Comparison of ENCODE assay signal across 8 mouse cellular contexts in genomic region chr7:126565693-126566092, GRCm38 (mm10). TPM values are rescaled to one million over a fixed set of nuclear protein-coding genes. Genes with fewer than 3 reads are reported as not detected.
A peak's percentile ranks its signal among the peaks of the same experiment; 100 is the strongest.
DNase-seq lines count a peak whose midpoint lies in the region; ATAC-seq and TF ChIP-seq lines count a peak whose summit lies in the region.

No protein-coding gene starts in this region.

- peaks cover 20% of the 10 kb centered on the region for H3K4me1 ChIP-seq in liver, embryonic 13.5 days (replicated peaks)
- H3K4me1 ChIP-seq in stomach, postnatal 0 days (replicated peaks; ENCODE audit: control insufficient read depth, insufficient read depth), result no peaks in the 10 kb centered on the region

- under 1% methylated on average over 24 of the region's 28 CpGs for WGBS in liver, embryonic 13.5 days (ENCODE audit: insufficient replicate concordance)
- under 1% methylated on average over 27 of the region's 28 CpGs for WGBS in stomach, postnatal 0 days

- H3K27me3 ChIP-seq in liver, embryonic 13.5 days, result no peaks in the 10 kb centered on the region
- H3K27me3 ChIP-seq in stomach, postnatal 0 days (ENCODE audit: control insufficient read depth, insufficient read depth, low read length), result no peaks in the 10 kb centered on the region

- peak overlapping the region; percentile 79 for H3K4me2 ChIP-seq in liver, embryonic 13.5 days
- H3K4me2 ChIP-seq in stomach, postnatal 0 days (replicated peaks; ENCODE audit: low read depth), result peak overlapping the region; percentile 66

- peak; percentile 15 for ATAC-seq in liver, embryonic 13.5 days (ENCODE audit: low read depth)
- peak; percentile 36 for ATAC-seq in stomach, postnatal 0 days (ENCODE audit: low FRiP score, low TSS enrichment)
- ATAC-seq in cerebellum, adult (ENCODE audit: insufficient number of reproducible peaks, low FRiP score, low TSS enrichment), result no peak

- peak overlapping the region; percentile 89 for H3K9ac ChIP-seq in liver, embryonic 13.5 days
- H3K9ac ChIP-seq in stomach, postnatal 0 days (ENCODE audit: low read length), result peak overlapping the region; percentile 88

- peaks cover 3% of the 10 kb centered on the region; the same call in 1 of the 2 replicates for H3K9me3 ChIP-seq in liver, embryonic 13.5 days (replicated peaks)
- no peaks in the 10 kb centered on the region for H3K9me3 ChIP-seq in stomach, postnatal 0 days (ENCODE audit: control insufficient read depth, low read length)

- peaks cover 41% of the 10 kb centered on the region for H3K36me3 ChIP-seq in liver, embryonic 13.5 days
- peaks cover 14% of the 10 kb centered on the region for H3K36me3 ChIP-seq in stomach, postnatal 0 days (ENCODE audit: control insufficient read depth, insufficient read depth, low read length)

- TF ChIP-seq CTCF in stomach, postnatal 0 days (IDR thresholded peaks at IDR 0.05; ENCODE audit: low read depth), result no peak

- H3K27ac ChIP-seq in liver, embryonic 13.5 days, result peak overlapping the region; percentile 72
- peak overlapping the region; percentile 96 for H3K27ac ChIP-seq in stomach, postnatal 0 days (replicated peaks)

- peak; percentile 19 for DNase-seq in retina, embryonic 14.5 days (ENCODE audit: low spot score)
- no peak for DNase-seq in retina, postnatal 1 day
- peak; percentile 56 to 59 for DNase-seq in adrenal gland, postnatal 36 days
- peak; percentile 33 for DNase-seq in forelimb bud, embryonic 11.5 days (ENCODE audit: low read depth, low spot score)
- DNase-seq in liver, embryonic 13.5 days, result no peak
- DNase-seq in stomach, postnatal 0 days (ENCODE audit: low spot score), result no peak
- no peak for DNase-seq in layer of hippocampus, adult 8-10 months (ENCODE audit: low spot score in 2 of 2)

- H3K4me3 ChIP-seq in liver, embryonic 13.5 days (replicated peaks), result peak overlapping the region; percentile 87
- peak overlapping the region; percentile 94 for H3K4me3 ChIP-seq in stomach, postnatal 0 days (ENCODE audit: low read depth, low read length)

- TF ChIP-seq EP300 in stomach, postnatal 0 days (optimal IDR thresholded peaks at IDR 0.05), result no peak

RNA-seq across cellular contexts. Expression of gene Eif3c, which starts 0.5 kb away (rescaled TPM):
- 100 to 1,000 TPM; 243 to 301 TPM for total RNA-seq in adrenal gland, postnatal 36 days (2021)
- 138 and 141 TPM in 2 replicates for polyA plus RNA-seq in liver, embryonic 13.5 days (2015; fragmentation: Nextera tagmentation; extraction: Ambion mirVana)
- 150 and 163 TPM in 2 replicates for polyA plus RNA-seq in stomach, postnatal 0 days (2015; fragmentation: Nextera tagmentation; extraction: Ambion mirVana)
- total RNA-seq in layer of hippocampus, adult 8-10 months (2022), result 100 to 1,000 TPM; 166 to 196 (median 174) TPM

RNA-seq across cellular contexts. Expression of gene Apobr, which starts 19.0 kb away (rescaled TPM):
- 1 to 10 TPM; 1.5 TPM for total RNA-seq in adrenal gland, postnatal 36 days (2021)
- polyA plus RNA-seq in liver, embryonic 13.5 days (2015; fragmentation: Nextera tagmentation; extraction: Ambion mirVana), result 0.61 and 0.71 TPM in 2 replicates
- 0.46 and 0.56 TPM in 2 replicates for polyA plus RNA-seq in stomach, postnatal 0 days (2015; fragmentation: Nextera tagmentation; extraction: Ambion mirVana)
- total RNA-seq in layer of hippocampus, adult 8-10 months (2022), result 1 to 10 TPM in 2 of 4 experiments, under 1 TPM in 2; 0.41 to 3.3 (median 1.6) TPM

RNA-seq across cellular contexts. Expression of gene Cln3, which starts 19.9 kb away (rescaled TPM):
- 10 to 100 TPM; 34.8 to 40.0 TPM for total RNA-seq in adrenal gland, postnatal 36 days (2021)
- 11.5 and 12.4 TPM in 2 replicates for polyA plus RNA-seq in liver, embryonic 13.5 days (2015; fragmentation: Nextera tagmentation; extraction: Ambion mirVana)
- 17.2 and 17.7 TPM in 2 replicates for polyA plus RNA-seq in stomach, postnatal 0 days (2015; fragmentation: Nextera tagmentation; extraction: Ambion mirVana)
- total RNA-seq in layer of hippocampus, adult 8-10 months (2022), result 10 to 100 TPM; 31.7 to 46.5 (median 42.0) TPM

RNA-seq across cellular contexts. Expression of gene Il27, which starts 29.0 kb away (rescaled TPM):
- total RNA-seq in adrenal gland, postnatal 36 days (2021), result not detected
- polyA plus RNA-seq in liver, embryonic 13.5 days (2015; fragmentation: Nextera tagmentation; extraction: Ambion mirVana), result not detected in 2 replicates
- polyA plus RNA-seq in stomach, postnatal 0 days (2015; fragmentation: Nextera tagmentation; extraction: Ambion mirVana), result 0.10 and 0.13 TPM in 2 replicates
- not detected for total RNA-seq in layer of hippocampus, adult 8-10 months (2022)

Comparison
In these comparisons a context has a peak if more than half of its experiments do, and no peak if none do; other contexts are left out.
1. DNase-seq: peak in retina, embryonic 14.5 days (single experiment), adrenal gland, postnatal 36 days (2 of 2) and forelimb bud, embryonic 11.5 days (single experiment); none in retina, postnatal 1 day (single experiment), liver, embryonic 13.5 days (single experiment), stomach, postnatal 0 days (single experiment) and layer of hippocampus, adult 8-10 months (0 of 2).